Mouse (Mus musculus) heart, postnatal 4 days (tissue): ENCODE results near the gene Rnase13. TPM values are rescaled to one million over a fixed set of nuclear protein-coding genes. Genes with fewer than 3 reads are reported as not detected.
"Not testable (repeated sequence)": the region's sequence is repeated elsewhere in the genome, so short reads cannot be mapped to it uniquely, and the experiment has no call there.

Experiments
- DNase-seq: peaks from one replicate; pipeline ENCODE4 v3.0.0; 2021
- total RNA-seq, 2 experiments: library from RNA; stranded (reverse); gene quantifications; 2 replicates each; pipeline ENCODE4 v1.2.3; 2021

Rnase13 gene
- not detected for total RNA-seq

- no peak for DNase-seq
Observed at GRCm38 (mm10) chr14:51922571-51922865, at the start of gene Rnase13. Gene Rnase13, minus strand, starts transcription at chr14:51922773.

DNA sequence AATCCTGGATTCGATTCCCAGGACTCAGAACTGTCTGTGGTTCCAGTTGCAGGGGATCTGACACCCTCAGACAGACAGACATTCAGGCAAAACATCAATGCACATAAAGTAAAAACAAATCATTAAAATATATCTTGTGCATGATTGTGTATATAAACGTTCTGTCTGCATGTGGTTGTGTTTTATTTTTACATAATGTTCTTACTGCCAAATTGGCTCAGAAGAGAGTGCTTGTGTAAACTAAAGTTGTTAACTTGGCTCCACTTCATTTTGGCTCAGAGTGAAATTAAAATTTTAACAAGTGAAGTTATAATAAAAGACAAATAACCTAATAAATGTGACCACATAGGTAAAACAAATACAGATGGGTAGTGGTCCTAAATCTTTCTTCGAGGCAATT lies 44.8 kb upstream of the Rnase13 start:
- no peak for DNase-seq

GRCm38 (mm10) chr14:51960316-51960715 lies 37.7 kb upstream of the Rnase13 start:
- no peak for DNase-seq

DNA sequence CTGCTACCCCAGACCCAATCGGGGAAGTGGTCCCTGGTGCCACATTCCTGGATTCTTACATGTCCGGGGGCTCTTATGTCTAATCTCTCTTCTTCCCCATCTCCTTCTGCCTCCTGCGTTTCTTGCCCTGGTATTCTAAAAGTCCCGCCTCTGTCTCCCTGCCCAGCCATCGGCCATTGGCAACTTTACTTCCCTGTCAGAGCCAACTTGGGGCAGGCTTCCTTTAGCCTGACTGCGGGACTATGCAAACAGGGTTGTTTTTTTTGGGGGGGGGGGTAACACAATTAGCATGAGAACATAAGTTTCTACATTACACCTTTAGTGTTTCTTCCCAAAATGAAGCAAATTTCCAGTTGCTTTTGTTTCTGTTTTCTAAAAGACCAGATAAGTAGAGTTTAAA lies 20.8 kb upstream of the Rnase13 start:
- DNase-seq, result no peak

GRCm38 (mm10) chr14:51942236-51942635 lies 19.7 kb upstream of the Rnase13 start:
- DNase-seq, result no peak

- no peak for DNase-seq
Observed at GRCm38 (mm10) chr14:51941577-51941976, 19.0 kb upstream of the Rnase13 start.

- no peak for DNase-seq
Observed at GRCm38 (mm10) chr14:51940944-51941560, 18.5 kb upstream of the Rnase13 start.

DNA sequence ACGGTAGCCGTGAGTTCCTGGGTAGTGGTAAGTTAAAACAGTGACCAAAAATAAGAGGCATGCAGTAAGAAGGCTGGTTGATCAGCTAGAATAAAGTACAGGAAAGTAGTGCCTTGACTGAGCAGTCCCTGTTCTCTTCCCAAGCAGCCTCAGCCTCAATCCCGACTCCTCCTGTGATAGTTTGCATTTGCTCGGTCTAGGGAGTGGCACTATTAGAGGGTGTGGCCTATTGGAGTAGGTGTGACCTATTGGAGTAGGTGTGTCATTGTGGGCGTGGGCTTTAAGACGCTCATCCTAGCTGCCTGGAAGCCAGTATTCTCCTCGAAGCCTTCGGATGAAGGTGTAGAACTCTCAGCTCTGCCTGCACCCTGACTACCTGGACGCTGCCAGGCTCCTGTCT lies 16.4 kb upstream of the Rnase13 start:
- no peak for DNase-seq

GRCm38 (mm10) chr14:51932092-51933020 lies 9.8 kb upstream of the Rnase13 start:
- DNase-seq, result no peak

DNA sequence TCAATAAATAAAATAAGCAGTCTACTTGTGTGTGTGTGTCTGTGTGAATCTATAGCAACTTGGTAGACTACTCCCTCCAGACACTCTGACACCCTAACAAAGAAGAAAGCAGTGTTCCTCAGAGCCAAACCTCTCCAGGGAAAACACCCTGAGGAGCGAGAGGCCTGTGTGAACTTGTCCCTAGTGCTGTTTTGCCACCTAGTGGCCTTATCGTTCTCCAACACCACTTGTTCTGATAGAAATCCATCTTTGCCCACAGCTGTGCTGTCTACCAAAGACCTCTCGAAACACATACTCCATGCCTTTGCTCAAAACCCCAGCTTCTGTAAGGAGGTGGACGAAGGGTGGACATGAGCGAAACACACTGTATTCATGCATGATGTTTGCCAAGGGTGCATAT lies 8.3 kb upstream of the Rnase13 start:
- DNase-seq, result peak; percentile 78

- DNase-seq, result no peak
Observed at GRCm38 (mm10) chr14:51929968-51930367, 7.4 kb upstream of the Rnase13 start.

GRCm38 (mm10) chr14:51929309-51929943 lies 6.9 kb upstream of the Rnase13 start:
- peak; percentile 74 for DNase-seq

- DNase-seq, result not testable (repeated sequence)
Observed at GRCm38 (mm10) chr14:51926930-51927329, 4.4 kb upstream of the Rnase13 start.

GRCm38 (mm10) chr14:51923492-51923891 lies 919 bp upstream of the Rnase13 start:
- no peak for DNase-seq

GRCm38 (mm10) chr14:51922910-51923309 lies 337 bp upstream of the Rnase13 start:
- DNase-seq, result no peak

- peak; percentile 68 for DNase-seq
Observed at GRCm38 (mm10) chr14:51921759-51922570, 608 bp downstream of the Rnase13 start.

GRCm38 (mm10) chr14:51918966-51919365 lies 3.6 kb downstream of the Rnase13 start:
- DNase-seq, result no peak

DNA sequence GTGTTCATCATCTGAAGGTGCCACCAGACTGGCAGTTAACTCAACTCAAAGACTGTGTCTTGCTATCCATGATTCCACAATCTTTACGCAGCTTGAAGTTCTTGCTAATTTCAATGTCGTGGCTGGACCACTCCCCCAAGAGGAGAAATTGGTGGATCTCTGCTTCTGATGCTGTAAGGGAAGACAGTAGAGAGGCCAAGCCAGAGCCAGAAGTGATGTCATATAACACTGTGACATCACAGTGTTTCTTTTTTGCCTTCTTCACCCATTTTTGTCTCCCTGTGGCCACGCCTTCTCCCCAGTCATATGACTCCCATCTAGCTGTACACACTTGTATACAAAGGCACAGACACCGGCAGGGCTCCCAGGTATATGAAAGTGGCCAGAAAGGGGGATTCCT lies 4.4 kb downstream of the Rnase13 start, which contains the start of gene Tppp2:
Gene Tppp2, plus strand, starts transcription at position 301 of the 400 bp plus-strand sequence.
- DNase-seq, result no peak

DNA sequence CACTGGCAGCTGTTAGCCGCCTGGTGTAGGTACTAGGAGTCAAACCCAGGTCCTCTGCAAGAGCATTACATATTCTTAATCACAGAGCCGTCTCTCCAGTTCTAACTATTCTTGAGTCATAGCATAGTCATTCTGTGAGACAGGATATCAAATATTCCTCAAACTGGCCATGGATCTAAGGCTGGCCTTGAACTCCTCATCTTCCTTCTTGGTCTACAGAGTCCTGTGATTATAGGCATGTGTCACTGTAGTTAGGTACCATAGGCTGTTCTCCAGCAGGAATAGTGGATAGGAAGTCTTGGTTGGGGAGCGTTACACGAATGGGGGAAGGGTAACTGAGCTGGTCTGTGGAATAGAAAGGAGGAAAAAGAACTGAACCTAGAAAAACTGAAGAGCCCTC lies 6.0 kb downstream of the Rnase13 start:
- DNase-seq, result no peak

DNA sequence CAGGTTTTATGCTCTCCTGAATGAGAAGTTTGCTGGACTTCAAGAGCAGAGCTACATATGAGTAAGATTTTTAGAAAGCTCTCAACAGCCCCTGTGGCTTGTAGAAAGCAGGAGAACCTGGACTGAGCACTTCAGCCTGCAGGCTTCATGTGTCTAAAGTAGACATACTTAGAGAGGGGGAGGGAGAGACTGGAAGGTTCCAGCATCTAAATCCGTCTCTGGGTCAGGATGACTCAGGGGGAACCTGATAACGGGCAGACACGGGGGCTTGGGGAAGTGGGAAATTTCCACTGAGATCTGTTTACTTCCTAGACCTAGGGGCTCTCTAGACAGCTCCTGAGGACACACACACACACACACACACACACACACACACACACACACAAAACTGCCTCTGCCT lies 7.5 kb downstream of the Rnase13 start:
- DNase-seq, result peak; percentile 36

DNA sequence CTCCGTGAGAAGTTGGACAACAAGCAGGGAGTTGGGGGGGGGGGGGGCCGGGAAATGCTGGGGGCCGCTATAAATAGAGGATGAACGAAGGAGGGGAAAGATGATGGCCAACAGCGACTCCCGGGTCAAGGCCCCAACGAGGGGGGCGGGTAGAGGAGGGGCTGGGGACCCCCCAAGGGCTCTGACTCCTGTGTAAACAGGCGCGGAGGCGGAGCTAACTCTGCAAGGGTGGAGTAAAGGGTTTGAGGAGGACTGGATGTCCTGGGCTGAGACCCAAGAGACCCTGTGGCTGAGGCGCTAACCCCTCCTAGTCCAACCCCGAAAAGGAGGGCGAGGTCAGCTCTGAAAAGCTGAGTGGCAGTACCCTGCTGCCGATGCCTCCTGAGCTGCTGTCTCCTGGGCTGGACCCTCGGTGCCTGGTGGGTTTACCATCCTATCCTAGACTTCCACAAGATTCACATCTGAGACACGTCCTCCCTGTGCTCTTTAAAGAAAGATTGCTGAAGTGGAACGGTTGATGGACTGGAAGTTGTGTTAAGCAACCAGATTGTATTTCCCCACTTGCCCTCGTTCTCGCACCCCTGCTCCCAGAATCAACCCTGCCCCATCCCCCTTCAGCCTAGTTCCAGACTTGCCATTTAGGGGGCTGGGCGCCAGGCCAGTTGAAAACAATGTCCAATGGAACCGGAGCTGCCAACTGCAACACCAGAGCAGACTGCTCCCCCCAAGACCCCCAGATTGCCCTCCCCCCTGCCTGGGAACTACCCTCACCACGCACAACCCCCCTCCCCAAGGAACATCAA lies 8.4 kb downstream of the Rnase13 start, which contains the start of gene Ndrg2:
Gene Ndrg2, minus strand, starts transcription at position 199 of the 803 bp plus-strand sequence.
- DNase-seq, result peak; percentile 83
